Mouse (Mus musculus) MEL (cell line): ENCODE measurements around the gene Samd14. TPM values are rescaled to one million over a fixed set of nuclear protein-coding genes. Genes with fewer than 3 reads are reported as not detected.
"Not testable (repeated sequence)": the region's sequence is repeated elsewhere in the genome, so short reads cannot be mapped to it uniquely, and the experiment has no call there.

ENCODE experiments used
- DNase-seq: peaks from one replicate; pipeline ENCODE4 v3.0.0; 2011; ENCODE audit warnings: low read depth, low spot score
- H3K27ac ChIP-seq: 2 replicates; pipeline ENCODE4 v1.5.1; 2012; ENCODE audit warnings: low read depth, mild to moderate bottlenecking, control low read depth, low read length, moderate library complexity; ENCODE audit not compliant: control insufficient read depth
- H3K27me3 ChIP-seq, 2 experiments: fragments of 150-350 bp in 1 of 2; sonication (generic) in 1 of 2; 2 replicates each; pipeline ENCODE4 v1.6.1; 2012; ENCODE audit warnings: low read length in 2 of 2, mild to moderate bottlenecking in 2 of 2, improper control_type of control experiment in 1 of 2, moderate library complexity in 1 of 2; ENCODE audit not compliant: insufficient read depth in 2 of 2, control insufficient read depth in 1 of 2
- H3K36me3 ChIP-seq, 2 experiments: 2 replicates each; pipeline ENCODE4 v1.6.1; 2012 to 2014; ENCODE audit warnings: low read length in 2 of 2, improper control_type of control experiment in 1 of 2, inconsistent platforms in 1 of 2, mild to moderate bottlenecking in 1 of 2; ENCODE audit not compliant: insufficient read depth in 2 of 2, control insufficient read depth in 1 of 2
- H3K4me1 ChIP-seq, 2 experiments: fragments of 150-350 bp in 1 of 2; sonication (generic) in 1 of 2; 2 replicates each; pipeline ENCODE4 v1.6.1; 2012; ENCODE audit warnings: low read length in 2 of 2, improper control_type of control experiment in 1 of 2, mild to moderate bottlenecking in 1 of 2; ENCODE audit not compliant: insufficient read depth in 2 of 2, control insufficient read depth in 1 of 2
- H3K4me3 ChIP-seq, 2 experiments: fragments of 150-350 bp in 1 of 2; sonication (generic) in 1 of 2; 2 replicates each; pipeline ENCODE4 v1.5.1; 2012; ENCODE audit warnings: low read depth in 2 of 2, low read length in 2 of 2, mild to moderate bottlenecking in 2 of 2, moderate library complexity in 2 of 2, control low read depth in 1 of 2, improper control_type of control experiment in 1 of 2; ENCODE audit not compliant: control insufficient read depth in 1 of 2, insufficient read depth in 1 of 2
- H3K79me2 ChIP-seq: 2 replicates; pipeline ENCODE4 v1.6.1; 2012; ENCODE audit warnings: mild to moderate bottlenecking, low read length, moderate library complexity; ENCODE audit not compliant: control insufficient read depth, poor library complexity, insufficient read depth
- H3K9ac ChIP-seq: 2 replicates; pipeline ENCODE4 v1.6.1; 2012; ENCODE audit warnings: low read depth, mild to moderate bottlenecking, control low read depth, low read length, moderate library complexity; ENCODE audit not compliant: control insufficient read depth, poor library complexity, severe bottlenecking
- H3K9me3 ChIP-seq: fragments of 150-350 bp; sonication (generic); replicated peaks from 2 replicates; pipeline ENCODE4 v1.6.1; 2012; ENCODE audit warnings: mild to moderate bottlenecking, low read length, improper control_type of control experiment, moderate library complexity; ENCODE audit not compliant: insufficient read depth
- BHLHE40 ChIP-seq: IDR thresholded peaks from 2 replicates; pipeline ENCODE4 v1.6.1; 2012; ENCODE audit warnings: low read depth, mild to moderate bottlenecking, inconsistent platforms, low read length, improper control_type of control experiment, borderline replicate concordance
- EP300 ChIP-seq, 2 experiments: IDR thresholded peaks; 2 replicates each; pipeline ENCODE4 v1.6.1; 2011; ENCODE audit warnings: improper control_type of control experiment in 2 of 2, low read length in 2 of 2, low read depth in 1 of 2, mild to moderate bottlenecking in 1 of 2
- HCFC1 ChIP-seq: IDR thresholded peaks from 2 replicates; pipeline ENCODE4 v1.6.1; 2012; ENCODE audit warnings: low read depth, mild to moderate bottlenecking, inconsistent platforms, low read length, improper control_type of control experiment, moderate library complexity
- JUND ChIP-seq: IDR thresholded peaks from 2 replicates; pipeline ENCODE4 v1.6.1; 2011; ENCODE audit warnings: low read depth, mild to moderate bottlenecking, improper control_type of control experiment, low read length
- MAX ChIP-seq: IDR thresholded peaks from 2 replicates; pipeline ENCODE4 v1.6.1; 2011; ENCODE audit warnings: low read length, improper control_type of control experiment
- MAZ ChIP-seq: IDR thresholded peaks from 2 replicates; pipeline ENCODE4 v1.6.1; 2012; ENCODE audit warnings: low read depth, mild to moderate bottlenecking, inconsistent platforms, low read length, improper control_type of control experiment
- MYB ChIP-seq: IDR thresholded peaks from 2 replicates; pipeline ENCODE4 v1.6.1; 2011; ENCODE audit warnings: mild to moderate bottlenecking, low read depth, low read length, improper control_type of control experiment
- NELFE ChIP-seq: IDR thresholded peaks from 2 replicates; pipeline ENCODE4 v1.6.1; 2011; ENCODE audit warnings: low read depth, low read length, improper control_type of control experiment
- NRF1 ChIP-seq: IDR thresholded peaks from 2 replicates; pipeline ENCODE4 v1.6.1; 2014; ENCODE audit warnings: low read depth, mild to moderate bottlenecking, inconsistent platforms, low read length, improper control_type of control experiment, moderate library complexity; ENCODE audit not compliant: poor library complexity, insufficient read depth, severe bottlenecking
- POLR2A ChIP-seq, 2 experiments: IDR thresholded peaks; 2 replicates each; pipeline ENCODE4 v1.6.1; 2011 to 2012; ENCODE audit warnings: low read length in 2 of 2, mild to moderate bottlenecking in 2 of 2, control low read depth in 1 of 2, improper control_type of control experiment in 1 of 2, low read depth in 1 of 2, moderate library complexity in 1 of 2; ENCODE audit not compliant: control insufficient read depth in 1 of 2, insufficient read depth in 1 of 2, poor library complexity in 1 of 2
- TAL1 ChIP-seq: IDR thresholded peaks from 2 replicates; pipeline ENCODE4 v1.6.1; 2012; ENCODE audit warnings: mild to moderate bottlenecking, inconsistent platforms, low read length, moderate library complexity, mixed read lengths
- TBP ChIP-seq: IDR thresholded peaks from 2 replicates; pipeline ENCODE4 v1.8.0; 2011; ENCODE audit warnings: low read depth, low read length, improper control_type of control experiment
- USF2 ChIP-seq, 2 experiments: IDR thresholded peaks; 2 replicates each; pipeline ENCODE4 v1.6.1; 2011 to 2012; ENCODE audit warnings: improper control_type of control experiment in 2 of 2, low read length in 2 of 2, borderline replicate concordance in 1 of 2, inconsistent platforms in 1 of 2, low read depth in 1 of 2, mild to moderate bottlenecking in 1 of 2; ENCODE audit not compliant: insufficient read depth in 1 of 2
- ZKSCAN1 ChIP-seq: IDR thresholded peaks from 2 replicates; pipeline ENCODE4 v1.6.1; 2012; ENCODE audit warnings: low read depth, mild to moderate bottlenecking, inconsistent platforms, low read length, improper control_type of control experiment, moderate library complexity
- polyA plus RNA-seq, 2 experiments: library from polyadenylated mRNA; stranded (reverse) in 1 of 2; unstranded in 1 of 2; fragments of >175 nt in 1 of 2; fragments of >200 nt in 1 of 2; gene quantifications; 2 replicates each; pipeline versions ENCODE4 v1.2.1 to v1.2.4; 2012; ENCODE audit warnings: low replicate concordance in 2 of 2, low read depth in 1 of 2; ENCODE audit not compliant: insufficient read length in 2 of 2, insufficient read depth in 1 of 2, missing spikeins in 1 of 2
- total RNA-seq: library from RNA; depleted of rRNA; stranded (reverse); fragments of 300-350 nt; gene quantifications from 2 replicates; pipeline ENCODE4 v1.2.3, GENCODE M21; 2012

The Samd14 gene
- total and polyA plus RNA-seq, 3 experiments: 57.6 to 1,219 (median 101) TPM

GRCm38 (mm10) chr11:95010841-95011403 is 1.2 kb downstream of the Samd14 start:
- Histone ChIP-seq H3K4me1 (peaks cover 8 to 62% of the 10 kb centered on the region in 2 experiments), H3K9ac (peak overlapping the region; percentile 91), H3K79me2 (peaks cover 25% of the 10 kb centered on the region), H3K4me3 (peak overlapping the region; percentile 70 to 80), H3K36me3 (peaks cover 0 to 43% of the 10 kb centered on the region in 2 experiments; a peak in 3 of 4 replicates), H3K27ac (peak overlapping the region; percentile 99)
- TF ChIP-seq HCFC1: 0 out of 2 replicates have a peak, but pooled peaks have one; percentile 24
- TF ChIP-seq BHLHE40: 0 out of 2 replicates have a peak, but pooled peaks have one; percentile 20
- TF ChIP-seq TBP: peak; percentile 52
- TF ChIP-seq JUND: peak; percentile 65; the same call in 1 of the 2 replicates
- 0 out of 2 replicates have a peak, but pooled peaks have one; percentile 30 for TF ChIP-seq MYB
- peak in 1 of 2 experiments; percentile 17; a peak in 1 of 4 replicates for TF ChIP-seq EP300 (IDR thresholded peaks at IDR 0.05; ENCODE audit: low read depth in 1 of 2, low read length in 2 of 2)
- peak; percentile 59; the same call in 1 of the 2 replicates for TF ChIP-seq MAZ
- peak; percentile 75 for DNase-seq
- not testable (repeated sequence) for H3K27me3 ChIP-seq, H3K9me3 ChIP-seq

- Histone ChIP-seq H3K4me3 (peak overlapping the region; percentile 70 to 80), H3K27ac (peak overlapping the region; percentile 99), H3K79me2 (peaks cover 25% of the 10 kb centered on the region), H3K36me3 (peaks cover 0 to 38% of the 10 kb centered on the region in 2 experiments; a peak in 3 of 4 replicates), H3K9me3 (no peaks in the 10 kb centered on the region), H3K27me3 (no peaks in the 10 kb centered on the region), H3K9ac (peak overlapping the region; percentile 91), H3K4me1 (peaks cover 8 to 57% of the 10 kb centered on the region in 2 experiments)
- DNase-seq: peak; percentile 70
- no peak for TF ChIP-seq MAX
- TF ChIP-seq NELFE: no peak
- TF ChIP-seq USF2 (IDR thresholded peaks at IDR 0.05; ENCODE audit: borderline replicate concordance in 1 of 2, insufficient read depth in 1 of 2, low read depth in 1 of 2, low read length in 2 of 2): no peak
- TF ChIP-seq MYB: no peak
- no peak for TF ChIP-seq TAL1
- TF ChIP-seq ZKSCAN1: no peak
- no peak for TF ChIP-seq NRF1
- peak in 1 of 2 experiments; percentile 53; a peak in 1 of 4 replicates for TF ChIP-seq POLR2A (IDR thresholded peaks at IDR 0.05; ENCODE audit: control insufficient read depth in 1 of 2, insufficient read depth in 1 of 2, low read depth in 1 of 2, low read length in 2 of 2, poor library complexity in 1 of 2)
These were observed 1.7 kb downstream of the Samd14 start for GRCm38 (mm10) chr11:95011416-95011815.
